Mouse (Mus musculus) embryonic fibroblast, embryonic 13.5 days (primary cell): ENCODE measurements around the gene Anapc4.

Source experiments
- CTCF ChIP-seq: IDR thresholded peaks from 2 replicates; pipeline ENCODE4 v1.5.1; 2011; ENCODE audit warnings: mild to moderate bottlenecking, control low read depth, low read length, moderate library complexity, borderline replicate concordance; ENCODE audit not compliant: insufficient read depth
- POLR2A ChIP-seq: IDR thresholded peaks from 2 replicates; pipeline ENCODE4 v1.6.1; 2011; ENCODE audit warnings: low read depth, mild to moderate bottlenecking, control low read depth, low read length, moderate library complexity

GRCm38 (mm10) chr5:52833005-52833404, 807 bp upstream of the Anapc4 start:
- no peak for TF ChIP-seq CTCF
- TF ChIP-seq POLR2A, result peak; percentile 33; the same call in 1 of the 2 replicates
